Mouse (Mus musculus): Measurements from ENCODE around the gene Coro6.

Coro6 gene

DNA sequence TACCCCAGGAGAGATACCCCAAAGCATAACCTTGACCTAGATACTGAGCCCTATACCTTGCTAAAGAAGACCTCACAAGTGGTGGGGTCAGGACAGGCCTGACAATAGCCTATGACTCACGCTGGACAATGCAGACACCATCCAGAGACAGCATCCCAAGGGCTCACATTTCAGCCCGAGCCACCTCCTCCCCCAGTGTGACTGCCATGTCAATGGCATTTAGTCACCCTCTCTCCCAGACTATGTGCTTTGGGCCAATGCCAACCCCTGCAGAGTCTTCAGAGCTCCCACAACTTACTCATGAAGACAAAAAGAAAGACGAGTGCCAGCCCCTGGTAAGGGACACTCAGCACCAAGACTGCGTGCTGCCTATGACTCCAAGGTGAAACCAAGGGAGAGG, 2.5 kb downstream of the Coro6 start:
- no peak for DNase-seq (ENCODE audit: low spot score)

DNA sequence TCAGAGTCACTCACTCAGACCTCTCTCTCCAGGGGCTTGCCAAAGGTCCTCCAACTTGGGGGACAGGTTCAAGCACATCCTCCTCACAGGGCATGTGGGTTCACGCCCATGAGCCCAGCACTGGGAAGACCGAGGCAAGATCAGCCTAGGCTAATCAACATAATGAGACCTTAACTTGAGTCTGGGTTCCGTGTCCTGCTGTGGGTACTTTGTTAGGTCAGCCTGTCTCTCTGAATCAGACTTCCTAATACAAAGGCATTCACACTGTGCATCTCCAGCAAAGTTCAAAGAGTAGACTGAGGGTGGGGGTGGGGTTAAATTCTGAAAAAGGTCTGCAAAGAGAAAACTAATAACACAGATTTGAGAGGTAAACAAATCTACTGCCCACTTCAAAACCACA, 2.9 kb downstream of the Coro6 start:
- DNase-seq (ENCODE audit: low spot score): no peak

GRCm38 (mm10) chr11:77466544-77466943, 4.3 kb downstream of the Coro6 start:
- DNase-seq (ENCODE audit: low spot score): no peak

GRCm38 (mm10) chr11:77467157-77467556, 4.9 kb downstream of the Coro6 start:
- DNase-seq (ENCODE audit: low spot score): peak; percentile 87

DNA sequence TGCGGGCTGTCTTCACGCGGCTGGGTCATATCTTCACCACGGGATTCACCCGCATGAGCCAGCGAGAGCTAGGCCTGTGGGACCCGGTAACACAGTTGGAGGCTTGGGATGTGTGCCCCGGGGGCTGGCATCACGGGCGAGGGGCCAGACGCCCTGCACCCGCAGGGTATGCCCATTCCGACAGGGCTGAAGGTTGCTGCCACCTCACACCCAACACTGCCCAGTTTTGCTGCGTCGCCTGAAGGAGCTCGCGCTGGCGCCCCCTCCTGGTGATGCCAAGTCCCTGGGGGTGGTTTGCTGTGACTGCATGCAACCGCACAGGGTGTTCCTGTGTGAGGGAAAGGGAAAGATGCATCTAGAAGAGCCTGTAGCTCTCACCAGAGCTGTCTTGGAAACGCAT, 5.6 kb downstream of the Coro6 start:
- DNase-seq (ENCODE audit: low spot score): peak; percentile 82

GRCm38 (mm10) chr11:77468397-77468796, 6.2 kb downstream of the Coro6 start:
- DNase-seq (ENCODE audit: low spot score): no peak

DNA sequence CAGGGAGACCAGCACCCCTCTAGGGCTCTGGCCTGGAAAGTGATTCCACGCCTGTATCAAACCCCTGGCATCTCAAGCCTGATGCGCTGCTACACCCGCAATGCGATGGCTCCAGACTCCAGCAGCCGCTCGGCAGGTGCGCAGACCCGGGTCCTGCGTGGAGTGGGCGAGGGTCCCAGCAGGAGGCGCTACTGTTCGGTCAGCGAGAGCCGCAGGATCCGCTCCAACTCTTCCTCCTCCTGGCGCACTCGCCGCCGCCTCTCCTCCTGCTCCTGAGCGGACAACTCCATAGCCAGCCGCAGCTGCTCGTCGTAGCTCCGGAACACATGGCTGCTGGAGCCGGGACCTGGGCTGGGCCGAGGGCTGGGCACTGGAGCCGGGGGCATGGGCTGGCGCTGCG, 9.2 kb downstream of the Coro6 start:
- DNase-seq (ENCODE audit: low spot score): no peak

DNA sequence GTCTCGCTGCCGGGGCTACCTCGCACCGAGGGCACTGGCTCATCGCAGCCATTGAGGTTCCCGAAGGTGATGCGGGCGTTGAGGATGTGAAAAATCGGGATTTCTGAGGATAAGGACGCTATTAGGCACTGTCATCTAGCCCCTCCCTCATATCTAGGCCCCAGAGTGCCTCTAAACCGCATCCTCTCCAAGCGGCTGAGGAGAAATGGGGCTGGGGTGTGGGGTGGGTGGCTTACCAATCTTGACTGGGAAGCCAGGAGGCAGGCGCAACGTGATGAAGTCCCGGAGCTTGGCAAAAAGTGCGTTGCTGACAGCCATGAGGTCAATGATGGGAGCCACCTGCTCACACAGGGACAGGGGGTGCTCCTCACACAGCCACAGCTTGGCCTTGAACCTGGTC, 10.6 kb downstream of the Coro6 start:
- DNase-seq (ENCODE audit: low spot score): no peak

- DNase-seq (ENCODE audit: low spot score): no peak
Observed at GRCm38 (mm10) chr11:77476216-77476615, 14.0 kb downstream of the Coro6 start.

GRCm38 (mm10) chr11:77476895-77477294, 14.7 kb downstream of the Coro6 start:
- DNase-seq (ENCODE audit: low spot score): no peak

DNA sequence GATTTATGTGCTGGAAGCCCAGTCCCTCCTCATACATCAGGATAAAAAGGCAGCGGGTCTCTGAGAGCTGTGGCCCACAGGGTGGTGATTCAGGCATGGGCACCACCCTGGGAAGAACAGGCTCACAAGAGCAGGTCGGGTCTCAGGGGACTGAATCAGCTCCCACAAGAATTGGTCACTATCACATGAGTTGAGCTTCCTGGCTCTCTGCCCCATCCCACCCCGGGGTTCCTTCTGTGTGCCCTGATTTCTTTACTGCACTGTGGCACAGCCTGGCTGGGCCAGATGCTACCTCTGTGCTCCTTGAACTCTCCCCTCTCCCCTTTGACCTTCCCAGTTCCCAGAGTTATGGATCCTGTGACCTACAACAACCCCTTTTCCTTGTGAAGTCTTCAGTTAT, 20.8 kb downstream of the Coro6 start:
- DNase-seq (ENCODE audit: low spot score): no peak

GRCm38 (mm10) chr11:77483510-77484255, 21.5 kb downstream of the Coro6 start:
- peak; percentile 76 for DNase-seq (ENCODE audit: low spot score)

- DNase-seq (ENCODE audit: low spot score): no peak
Observed at GRCm38 (mm10) chr11:77485229-77485628, 23.0 kb downstream of the Coro6 start.

DNA sequence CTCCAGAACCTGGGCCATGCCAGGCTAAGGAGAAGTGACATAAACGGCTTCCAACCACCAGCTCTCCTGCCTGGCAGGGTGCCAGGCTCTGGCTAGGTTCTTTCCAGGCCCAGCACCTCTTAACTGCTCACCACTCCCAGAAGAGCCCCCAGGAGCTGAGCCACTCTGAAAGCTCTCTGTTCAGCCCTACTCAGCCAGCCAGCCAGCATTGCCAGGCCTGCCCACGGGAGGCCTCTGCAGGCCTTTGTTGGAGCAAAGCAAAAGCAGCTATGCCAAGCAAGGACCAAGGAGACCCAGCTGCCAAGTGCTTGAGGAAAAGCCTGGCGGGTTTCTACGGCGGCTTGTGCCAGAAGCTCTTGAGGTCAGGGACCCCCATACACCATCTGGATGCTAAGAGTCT, 24.6 kb downstream of the Coro6 start:
- no peak for DNase-seq (ENCODE audit: low spot score)

DNA sequence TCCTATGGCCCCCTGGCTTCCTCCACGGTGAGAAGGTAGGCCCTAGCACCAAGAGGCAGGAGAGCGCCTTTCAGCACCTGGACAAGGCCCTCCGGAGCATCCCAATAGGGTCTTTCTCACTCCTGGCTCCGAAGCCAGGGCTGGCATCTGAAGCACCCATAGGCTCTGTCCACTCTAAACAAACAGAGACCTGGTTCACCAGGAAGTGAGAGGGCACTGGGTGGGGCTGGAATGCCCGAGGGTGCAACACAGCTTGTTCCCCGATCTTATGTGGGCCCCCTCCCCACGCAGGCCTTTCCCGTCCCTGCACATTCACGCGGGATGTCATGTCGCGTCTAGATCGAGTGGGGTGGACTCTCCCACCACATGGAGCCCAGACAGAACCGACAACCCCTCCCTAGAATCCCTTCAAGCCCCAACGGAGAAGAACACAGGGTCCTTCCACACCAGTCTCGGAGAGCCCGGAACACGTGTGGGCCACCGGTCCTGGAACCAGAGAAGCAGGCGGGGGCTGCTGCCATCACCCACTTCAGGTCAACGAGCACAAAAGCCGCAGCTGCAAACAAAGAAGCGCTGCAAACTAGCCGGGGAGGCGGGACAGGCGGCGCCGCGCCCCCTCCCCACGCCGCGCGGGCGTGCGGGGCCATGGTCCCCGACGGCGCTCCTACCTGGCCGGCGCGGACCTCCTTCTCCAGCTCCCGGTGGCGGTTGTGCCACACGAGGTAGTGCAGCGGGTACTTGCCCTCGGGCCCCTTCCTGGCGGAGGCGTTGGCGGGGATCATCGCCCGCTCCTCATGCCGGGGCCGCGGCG, 26.8 kb downstream of the Coro6 start:
- no peak for DNase-seq (ENCODE audit: low spot score)

GRCm38 (mm10) chr11:77489591-77490235, 27.5 kb downstream of the Coro6 start, which contains the start of gene Ankrd13b:
Gene Ankrd13b (minus strand): TSS chr11:77489678.
- peak; percentile 31 for DNase-seq (ENCODE audit: low spot score)

DNA sequence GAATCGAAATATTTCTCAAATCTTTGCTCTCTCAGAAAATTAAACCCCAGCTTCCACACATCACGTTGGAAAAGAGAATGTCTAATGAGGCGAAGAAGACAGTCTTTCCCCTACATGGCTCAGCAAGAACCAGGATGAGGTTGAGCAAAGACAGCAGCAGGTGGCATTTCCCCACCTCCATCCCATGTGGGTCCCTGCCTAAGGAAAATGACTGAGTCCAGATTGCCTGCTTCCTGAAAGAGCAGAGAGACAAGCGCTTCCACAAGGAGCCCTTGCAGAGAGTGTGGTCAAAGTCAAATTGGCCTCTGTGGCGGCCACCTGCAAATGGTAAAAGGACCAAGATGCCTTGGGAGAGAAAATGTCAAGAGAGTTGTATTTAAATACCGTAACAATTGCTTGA, 28.2 kb downstream of the Coro6 start:
- DNase-seq (ENCODE audit: low spot score): no peak

DNA sequence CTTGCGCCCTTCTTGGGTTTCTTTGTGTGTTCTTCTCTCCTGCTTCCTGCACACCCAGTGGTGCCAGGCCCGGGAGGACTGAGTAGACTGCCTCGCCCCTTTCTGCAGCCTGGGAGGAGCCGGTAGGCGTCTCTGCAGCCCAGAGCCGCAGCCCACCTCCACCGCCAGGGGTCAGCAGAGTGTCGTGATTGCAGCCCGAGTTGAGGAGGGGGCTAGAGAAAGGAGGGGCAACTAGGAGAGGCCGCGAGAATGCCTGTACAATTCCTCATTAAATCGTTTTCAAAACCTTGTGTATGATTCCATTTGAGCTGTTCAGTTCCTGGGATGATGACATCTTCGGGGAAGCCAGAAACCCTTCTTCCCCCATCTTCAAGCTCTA, 28.9 kb downstream of the Coro6 start:
- peak; percentile 87 for DNase-seq (ENCODE audit: low spot score)

GRCm38 (mm10) chr11:77491502-77492291, 29.5 kb downstream of the Coro6 start:
- no peak for DNase-seq (ENCODE audit: low spot score)

DNA sequence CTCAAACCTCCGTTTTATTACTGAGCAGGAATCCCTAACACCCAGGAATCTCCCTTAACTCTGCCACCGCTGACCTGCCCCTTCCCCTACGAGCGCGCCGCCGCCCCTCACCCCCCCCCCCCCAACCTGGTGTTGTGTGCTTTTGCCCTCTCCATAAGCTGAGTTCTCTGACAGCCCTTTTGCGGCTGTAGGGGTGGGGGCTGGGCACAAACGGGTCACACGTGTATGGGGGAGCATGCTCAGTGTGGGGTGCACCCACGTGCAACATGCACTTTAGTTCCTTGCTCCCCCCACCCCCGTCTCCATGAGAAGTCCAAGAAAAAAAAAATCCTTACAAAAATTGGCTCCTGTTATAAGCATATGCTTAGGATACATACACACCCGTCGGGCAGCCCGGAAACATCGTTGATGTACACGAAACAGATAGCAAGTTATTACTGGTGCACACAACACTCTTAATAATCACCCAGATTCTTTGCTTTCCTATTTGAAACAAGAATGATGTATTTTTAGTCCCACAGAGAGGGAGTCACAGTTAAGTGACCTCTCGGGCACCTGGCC, 30.2 kb downstream of the Coro6 start:
- DNase-seq (ENCODE audit: low spot score): peak; percentile 20

GRCm38 (mm10) chr11:77492911-77493332, 30.7 kb downstream of the Coro6 start:
- peak; percentile 91 for DNase-seq (ENCODE audit: low spot score)
